Mouse (Mus musculus) kidney, postnatal 4 days (tissue): ENCODE results near the gene Mettl24.

Experiments
- DNase-seq, 2 experiments: peaks; one replicate each; pipeline ENCODE4 v3.0.0; 2021; ENCODE audit warnings: mixed read lengths in 2 of 2

The Mettl24 gene

DNA sequence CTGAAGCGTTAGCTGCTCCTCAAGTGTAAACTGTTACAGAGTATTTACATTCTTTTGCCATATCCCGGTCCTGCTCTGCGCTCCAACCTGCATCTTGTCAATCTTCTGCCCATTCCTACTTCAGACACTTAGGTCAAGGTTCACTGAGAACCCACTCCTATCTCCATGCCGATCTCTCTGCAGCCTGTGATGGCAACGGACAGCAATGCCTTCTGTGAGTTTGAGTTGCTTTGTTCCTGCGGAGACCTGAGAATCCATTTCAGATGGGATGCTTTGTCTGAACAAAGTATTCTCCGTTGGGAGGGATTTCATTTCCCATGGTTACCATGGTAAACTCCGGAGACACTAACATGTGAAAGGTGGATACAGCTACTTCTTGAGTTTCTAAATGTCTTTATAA lies 2.6 kb downstream of the Mettl24 start:
- no peak for DNase-seq

GRCm38 (mm10) chr10:40686976-40687375 lies 3.9 kb downstream of the Mettl24 start:
- DNase-seq = no peak

DNA sequence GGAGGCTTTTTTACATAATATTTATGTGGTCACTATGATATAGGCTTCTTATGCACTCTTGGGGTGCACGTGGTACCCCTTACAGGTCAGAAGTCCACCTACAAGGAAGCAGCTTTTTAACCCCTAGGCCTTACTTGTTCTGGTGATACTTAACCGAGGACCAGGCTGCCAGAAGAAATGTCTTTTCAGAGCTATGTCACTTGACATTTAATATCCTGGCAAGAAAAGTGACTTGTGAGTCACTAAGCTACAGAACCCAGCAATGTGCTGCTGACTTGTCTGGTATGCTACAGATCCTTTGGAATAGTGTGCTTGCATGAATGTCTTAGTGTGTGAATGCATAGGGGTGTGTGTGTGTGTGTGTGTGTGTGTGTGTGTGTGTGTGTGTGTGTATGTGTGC lies 4.3 kb downstream of the Mettl24 start:
- DNase-seq = no peak

GRCm38 (mm10) chr10:40688266-40688665 lies 5.2 kb downstream of the Mettl24 start:
- DNase-seq = no peak

DNA sequence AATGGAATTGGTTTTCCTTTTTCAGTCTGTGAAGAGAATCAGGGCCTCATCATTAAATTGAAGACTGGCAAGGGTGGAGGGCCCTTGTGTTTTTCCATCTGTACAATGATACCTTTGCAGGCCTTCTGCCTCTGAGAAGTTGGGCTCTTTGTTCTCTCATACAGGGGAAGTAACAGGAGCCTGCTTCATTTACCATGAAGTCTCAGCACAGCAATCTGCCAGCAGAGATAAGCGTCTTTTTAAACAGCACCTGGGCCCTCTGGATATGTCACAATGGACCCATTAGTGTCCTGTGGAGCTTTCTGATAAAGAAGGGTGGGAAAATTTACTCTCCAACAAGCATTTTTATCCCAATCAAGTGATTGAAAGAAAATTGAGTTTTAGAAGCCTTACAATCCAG lies 5.8 kb downstream of the Mettl24 start:
- DNase-seq = no peak

- DNase-seq = no peak
Measured at GRCm38 (mm10) chr10:40698652-40699051, 15.6 kb downstream of the Mettl24 start.

- no peak for DNase-seq
Measured at GRCm38 (mm10) chr10:40711127-40711526, 28.0 kb downstream of the Mettl24 start.

DNA sequence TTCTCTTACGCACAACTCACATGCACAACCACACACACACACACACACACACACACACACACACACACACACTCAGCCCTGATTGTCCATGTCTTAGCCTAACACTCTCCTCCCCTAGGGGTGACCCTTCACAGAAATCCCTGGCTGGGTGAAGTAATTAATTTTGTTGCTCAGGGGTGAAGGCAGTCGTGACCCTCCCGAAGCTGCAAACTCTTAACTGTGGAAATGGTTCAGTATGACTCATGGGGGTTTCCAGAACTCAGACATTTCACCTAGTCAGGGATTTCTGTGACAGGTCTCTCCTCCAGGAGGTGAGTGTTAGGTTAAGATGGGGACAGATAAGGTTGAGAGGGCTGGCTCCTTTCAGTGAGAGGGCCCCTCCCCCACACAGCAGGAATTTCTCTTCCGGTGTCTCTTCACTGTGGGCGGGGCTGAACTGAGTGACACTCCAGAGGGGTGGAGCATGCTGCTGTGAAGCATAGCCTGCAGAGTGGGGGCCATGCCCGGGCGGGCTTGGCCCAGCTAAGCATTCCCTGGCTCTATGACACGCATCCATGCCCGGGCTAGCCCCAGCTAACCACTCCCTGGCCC lies 30.0 kb downstream of the Mettl24 start:
- DNase-seq = peak; percentile 72 to 84

GRCm38 (mm10) chr10:40713829-40714228 lies 30.7 kb downstream of the Mettl24 start:
- DNase-seq = no peak

DNA sequence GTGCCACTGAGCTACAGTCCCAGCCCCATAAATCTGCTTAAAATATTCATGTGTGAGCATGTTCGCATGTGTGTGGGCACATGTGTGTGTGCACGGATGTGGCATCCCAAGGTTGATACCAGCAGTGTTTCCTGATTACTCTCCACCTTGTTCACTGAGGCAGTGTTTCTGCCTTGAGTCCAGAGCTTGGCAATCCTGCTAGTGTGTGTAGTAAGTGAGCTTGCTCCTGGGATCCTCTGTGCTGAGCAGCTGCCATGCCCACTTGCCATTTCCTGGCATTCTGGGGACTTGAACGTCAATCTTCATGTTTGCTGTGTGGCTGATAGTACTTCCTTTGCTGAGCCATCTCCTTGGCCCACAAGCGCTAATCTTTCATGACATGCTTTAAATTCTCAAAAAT lies 32.1 kb downstream of the Mettl24 start:
- DNase-seq = peak in 1 of 2 experiments; percentile 23

DNA sequence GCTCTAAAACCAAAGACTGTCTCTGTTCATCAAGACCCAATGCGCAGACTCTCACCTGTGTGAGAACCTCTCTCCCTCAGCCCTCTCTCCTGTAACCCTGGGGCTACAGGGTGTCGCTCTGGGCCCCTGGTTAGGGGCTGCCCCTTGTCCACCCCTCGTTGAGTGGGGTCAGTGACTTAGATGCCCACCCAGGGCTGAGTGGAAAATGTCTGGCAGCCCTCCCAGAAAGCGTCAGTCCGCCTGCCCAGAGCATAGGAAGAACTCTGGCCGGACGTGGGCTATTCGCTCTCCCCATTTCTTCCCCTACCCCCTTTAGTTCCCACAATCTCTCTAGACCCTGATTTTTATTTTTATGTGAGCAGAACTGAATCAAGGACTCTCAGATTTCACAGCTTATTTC lies 33.2 kb downstream of the Mettl24 start:
- DNase-seq = peak in 1 of 2 experiments; percentile 25

- DNase-seq = no peak
Measured at GRCm38 (mm10) chr10:40716713-40717112, 33.6 kb downstream of the Mettl24 start.

DNA sequence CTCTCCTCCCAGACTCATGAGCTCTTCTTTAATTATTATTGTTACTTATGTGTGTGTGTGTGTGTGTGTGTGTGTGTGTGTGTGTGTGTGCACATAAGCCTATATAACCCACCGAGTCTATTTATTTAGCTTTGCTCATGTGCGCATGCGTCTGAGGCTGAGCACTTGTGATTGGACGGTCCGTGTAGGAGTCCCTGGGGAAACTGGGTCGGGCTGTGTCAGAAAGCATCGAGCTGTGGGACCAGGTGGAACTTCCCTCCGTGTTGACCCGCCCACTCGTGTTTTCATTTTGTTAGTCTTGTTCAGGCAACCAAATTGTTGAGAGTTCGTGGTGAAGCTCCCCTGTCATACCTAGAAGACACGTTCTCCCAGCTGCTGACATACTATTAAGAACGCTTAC lies 35.3 kb downstream of the Mettl24 start:
- DNase-seq = no peak

DNA sequence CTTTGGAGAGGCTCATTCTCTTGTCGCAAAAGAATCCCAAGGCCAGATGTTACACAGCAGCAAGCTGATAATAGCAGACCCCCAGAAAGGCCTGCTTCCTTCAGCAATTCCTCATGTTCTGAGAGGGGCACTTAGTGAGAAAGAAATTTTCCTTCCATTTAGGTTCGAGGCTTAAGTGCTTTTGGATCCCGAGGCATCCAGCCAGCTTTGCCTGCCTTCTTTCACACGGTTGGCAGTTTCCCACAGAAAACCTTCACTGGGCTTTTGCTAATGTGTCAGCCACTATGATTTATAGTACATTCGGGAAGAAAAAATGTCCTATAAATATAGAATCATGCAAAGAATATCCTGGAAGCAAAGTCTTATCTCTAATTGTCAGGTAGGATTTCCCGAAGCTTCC lies 36.0 kb downstream of the Mettl24 start:
- peak in 1 of 2 experiments; percentile 30 for DNase-seq

- DNase-seq = no peak
Measured at GRCm38 (mm10) chr10:40720883-40721282, 37.8 kb downstream of the Mettl24 start.

- peak; percentile 56 to 70 for DNase-seq
Measured at GRCm38 (mm10) chr10:40724342-40724741, 41.3 kb downstream of the Mettl24 start.

DNA sequence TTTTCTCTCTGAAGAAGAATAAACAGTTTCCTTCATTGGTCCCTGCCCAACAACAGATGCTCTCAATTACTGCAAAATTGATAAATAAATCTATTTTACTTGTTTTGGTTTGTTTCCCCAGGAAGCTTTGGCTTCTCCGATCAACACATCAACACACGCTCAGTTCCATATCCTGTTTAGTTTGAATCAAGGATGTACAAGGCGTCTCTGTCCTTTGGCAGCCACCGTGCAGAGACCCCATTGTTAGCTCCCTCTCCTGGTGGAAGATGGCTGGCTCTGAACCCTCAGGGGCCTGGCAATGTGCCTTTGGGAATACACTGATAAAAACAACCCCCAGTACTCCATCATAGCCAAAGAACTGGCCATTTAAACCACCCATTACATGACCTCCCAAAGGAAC lies 42.0 kb downstream of the Mettl24 start:
- peak; percentile 33 to 34 for DNase-seq

DNA sequence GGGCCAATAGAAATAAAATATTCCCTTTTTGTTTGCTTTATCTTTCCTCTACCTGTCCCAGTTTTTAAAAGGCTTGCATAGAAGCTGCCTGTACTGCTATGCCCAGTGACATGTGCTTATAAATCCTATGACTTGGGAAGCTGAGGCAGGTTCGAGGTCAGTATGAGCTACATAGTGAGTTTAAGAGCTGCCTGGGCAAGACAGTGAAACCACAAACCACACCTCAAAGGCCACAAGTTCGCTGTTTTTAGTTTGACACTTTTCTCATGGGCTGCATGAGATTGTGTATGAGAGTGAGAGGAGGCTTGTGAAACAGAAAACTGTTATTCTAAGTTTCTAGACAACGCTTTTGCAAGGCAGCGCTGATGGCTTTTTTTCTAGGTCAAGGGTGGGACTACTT lies 42.4 kb downstream of the Mettl24 start:
- no peak for DNase-seq

GRCm38 (mm10) chr10:40726288-40726902 lies 43.3 kb downstream of the Mettl24 start:
- DNase-seq = no peak

- no peak for DNase-seq
Measured at GRCm38 (mm10) chr10:40726989-40727388, 43.9 kb downstream of the Mettl24 start.

- no peak for DNase-seq
Measured at GRCm38 (mm10) chr10:40730200-40730599, 47.1 kb downstream of the Mettl24 start.

DNA sequence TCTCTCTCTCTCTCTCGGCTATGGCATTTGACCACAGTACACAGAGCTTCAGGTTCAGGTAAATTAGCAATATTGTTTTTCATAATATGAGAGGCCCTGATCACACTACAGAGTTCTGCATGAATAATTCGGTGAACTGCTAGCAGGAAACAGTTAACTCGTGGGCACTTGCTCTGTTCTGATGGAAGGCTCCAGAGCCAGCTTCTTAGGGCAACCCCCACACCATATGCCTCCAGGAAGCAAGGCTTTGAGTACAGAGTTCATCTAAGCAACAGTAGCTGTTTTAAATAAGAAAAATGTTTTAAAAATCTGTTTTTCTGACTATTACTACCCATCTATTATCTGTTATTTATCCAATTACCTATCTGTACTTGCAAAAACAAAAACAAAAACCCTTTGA lies 50.2 kb downstream of the Mettl24 start:
- DNase-seq = no peak

DNA sequence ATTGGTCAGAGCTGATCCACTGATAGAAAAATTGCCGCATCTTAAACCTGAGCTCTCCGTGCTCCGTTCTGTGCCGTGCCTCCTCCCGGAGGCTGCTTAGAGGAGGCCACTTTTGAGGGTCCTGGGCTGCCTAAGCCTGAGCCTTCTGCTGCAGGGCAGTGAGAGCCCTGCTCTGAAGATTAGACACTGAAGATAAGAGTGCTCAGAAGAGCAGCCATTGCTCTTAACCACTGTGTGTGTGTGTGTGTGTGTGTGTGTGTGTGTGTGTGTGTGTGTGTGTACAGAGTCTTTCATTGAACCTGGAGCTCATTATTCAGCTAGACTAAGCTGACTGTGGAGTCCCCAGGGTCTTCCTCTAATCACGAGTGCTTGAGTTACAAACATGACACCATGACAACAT lies 53.1 kb downstream of the Mettl24 start:
- DNase-seq = no peak

DNA sequence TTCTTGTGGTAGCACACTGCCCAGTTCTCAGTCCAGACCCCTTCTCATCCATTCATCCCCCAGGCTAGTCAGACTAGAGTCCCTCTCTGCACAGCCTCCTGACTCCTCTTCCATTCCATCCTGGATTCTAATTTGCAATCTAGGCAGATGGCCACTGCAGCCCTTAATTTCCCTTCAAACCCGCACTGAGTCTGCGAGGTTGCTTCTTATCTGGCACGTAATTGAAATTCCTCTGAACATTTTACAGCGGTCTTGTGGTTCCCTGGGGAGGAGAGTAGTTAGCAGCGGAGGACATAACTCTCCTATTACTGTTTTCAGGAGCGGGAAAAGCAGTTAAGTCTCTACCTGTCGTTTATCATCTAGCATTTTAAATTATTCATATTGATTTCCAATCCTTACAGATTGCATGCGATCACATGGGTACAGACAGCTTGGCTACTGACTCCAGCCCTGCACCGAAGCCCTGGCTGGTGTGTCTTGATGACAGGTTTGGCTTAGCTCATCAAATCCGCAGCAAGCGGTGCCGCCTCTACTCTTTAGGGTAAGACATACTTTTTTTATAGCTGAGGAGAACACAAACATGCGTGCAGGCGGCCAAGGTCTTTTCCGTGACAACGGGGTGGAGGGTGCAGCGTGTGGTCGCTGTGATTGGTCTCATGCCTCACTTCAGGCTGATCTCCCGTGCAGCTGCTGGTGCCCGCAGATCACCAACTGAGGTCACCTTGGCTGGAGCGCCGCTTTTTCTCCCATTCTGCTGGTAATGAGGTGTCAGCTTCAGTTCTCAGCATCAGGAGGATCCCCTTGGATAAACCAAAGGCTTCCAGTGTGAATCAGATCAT lies 54.4 kb downstream of the Mettl24 start:
- DNase-seq = no peak
